In the genomic region with DNA sequence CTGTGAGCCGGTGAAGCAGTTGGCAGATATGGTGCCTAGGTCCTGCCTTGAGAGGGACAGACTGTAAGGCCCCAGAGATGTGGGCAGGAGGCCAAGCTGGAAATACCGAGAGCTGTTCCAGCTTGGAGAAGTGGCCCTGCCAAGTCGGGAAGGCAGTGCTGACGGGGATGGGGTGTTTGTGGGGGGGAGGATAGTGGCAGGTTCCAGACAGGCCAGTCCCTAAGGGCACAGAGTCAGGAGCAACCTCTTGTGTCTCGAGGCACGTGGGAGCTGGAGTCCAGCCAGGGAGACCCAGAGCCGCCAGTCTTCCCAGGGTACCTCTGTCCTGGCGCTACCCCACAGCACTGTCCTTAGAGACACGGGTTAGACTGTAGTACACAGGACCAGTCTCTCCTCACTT, we compare ENCODE assay signal across 9 mouse cellular contexts. TPM values are rescaled to one million over a fixed set of nuclear protein-coding genes. Genes with fewer than 3 reads are reported as not detected.
A peak's percentile ranks its signal among the peaks of the same experiment; 100 is the strongest.
DNase-seq lines count a peak whose midpoint lies in the region; ATAC-seq and TF ChIP-seq lines count a peak whose summit lies in the region.
"Had no signal": no experiment of that assay in that cellular context is flagged by ENCODE, and none has a peak within 500 bp of the region (broad histone marks: within the 10 kb centered on the region; RNA-seq: fewer than 3 reads in every experiment).

No protein-coding gene starts in this region.

- H3K36me3 ChIP-seq in heart, embryonic 11.5 days (ENCODE audit: control insufficient read depth, insufficient read depth, low read length) = 0 out of 2 replicates have a peak, but pooled peaks cover under 1% of the 10 kb centered on the region
- 0 out of 2 replicates have a peak, but pooled peaks cover 8% of the 10 kb centered on the region for H3K36me3 ChIP-seq in kidney, embryonic 16.5 days (ENCODE audit: insufficient read depth, low read length)
- no peaks in the 10 kb centered on the region for H3K36me3 ChIP-seq in stomach, embryonic 16.5 days (ENCODE audit: control insufficient read depth, insufficient read depth, low read length)

- peak; percentile 62 for DNase-seq in 3T3-L1 (ENCODE audit: low read depth, low spot score)
- peak; percentile 97 for DNase-seq in adrenal gland, postnatal 14 days
- DNase-seq in lung, adult 2 months = peak; percentile 87
- DNase-seq in retina, embryonic 14.5 days (ENCODE audit: low spot score) = no peak

- no peak for TF ChIP-seq POLR2A in embryonic fibroblast, embryonic 13.5 days (IDR thresholded peaks at IDR 0.05; ENCODE audit: low read depth, low read length)
- TF ChIP-seq POLR2A in lung, adult 2 months (IDR thresholded peaks at IDR 0.05; ENCODE audit: borderline replicate concordance, extremely low read depth, low read depth, low read length) = no peak

- peak overlapping the region; percentile 31 for H3K4me2 ChIP-seq in heart, embryonic 11.5 days
- H3K4me2 ChIP-seq in kidney, embryonic 16.5 days (replicated peaks; ENCODE audit: low read depth, low read length) = no peak overlapping the region
- H3K4me2 ChIP-seq in stomach, embryonic 16.5 days (ENCODE audit: low read depth, low read length) = no peak overlapping the region

- no peak overlapping the region for H3K4me3 ChIP-seq in embryonic fibroblast, embryonic 13.5 days (ENCODE audit: insufficient read depth, low read length)
- H3K4me3 ChIP-seq in heart, embryonic 11.5 days (ENCODE audit: low read depth, low read length) = no peak overlapping the region
- no peak overlapping the region for H3K4me3 ChIP-seq in kidney, embryonic 16.5 days (ENCODE audit: low read length)
- no peak overlapping the region for H3K4me3 ChIP-seq in lung, adult 2 months (replicated peaks; ENCODE audit: extremely low read depth, low read depth, low read length)
- no peak overlapping the region for H3K4me3 ChIP-seq in stomach, embryonic 16.5 days (replicated peaks; ENCODE audit: low read length)

- peak overlapping the region; percentile 40; the same call in 1 of the 2 replicates for H3K9ac ChIP-seq in heart, embryonic 11.5 days (ENCODE audit: low read depth, low read length)
- H3K9ac ChIP-seq in kidney, embryonic 16.5 days (replicated peaks; ENCODE audit: low read length) = no peak overlapping the region
- H3K9ac ChIP-seq in stomach, embryonic 16.5 days (ENCODE audit: low read length) = peak overlapping the region; percentile 16
- H3K9ac ChIP-seq: liver, embryonic 14.5 days had no signal

- H3K4me1 ChIP-seq in embryonic fibroblast, embryonic 13.5 days (ENCODE audit: control insufficient read depth, insufficient read depth, low read length) = peaks cover 27% of the 10 kb centered on the region
- H3K4me1 ChIP-seq in heart, embryonic 11.5 days (ENCODE audit: control insufficient read depth, insufficient read depth, low read length) = peaks cover 95% of the 10 kb centered on the region
- H3K4me1 ChIP-seq in kidney, embryonic 16.5 days (ENCODE audit: insufficient read depth, low read length) = peaks cover 86% of the 10 kb centered on the region
- H3K4me1 ChIP-seq in lung, adult 2 months (ENCODE audit: control insufficient read depth, insufficient read depth, low read length) = peaks cover 59% of the 10 kb centered on the region
- peaks cover 80% of the 10 kb centered on the region for H3K4me1 ChIP-seq in stomach, embryonic 16.5 days (ENCODE audit: control insufficient read depth, insufficient read depth, low read length)

- 28% methylated on average over 9 of the region's 9 CpGs for WGBS in heart, embryonic 11.5 days (ENCODE audit: insufficient replicate concordance)
- WGBS in kidney, embryonic 16.5 days = 46% methylated on average over 9 of the region's 9 CpGs
- 6% methylated on average over 9 of the region's 9 CpGs for WGBS in lung, adult 2 months
- WGBS in stomach, embryonic 16.5 days = 29% methylated on average over 9 of the region's 9 CpGs

- no peaks in the 10 kb centered on the region for H3K9me3 ChIP-seq in heart, embryonic 11.5 days (replicated peaks; ENCODE audit: control insufficient read depth, low read length)
- no peaks in the 10 kb centered on the region for H3K9me3 ChIP-seq in kidney, embryonic 16.5 days (ENCODE audit: low read length)
- H3K9me3 ChIP-seq in stomach, embryonic 16.5 days (replicated peaks; ENCODE audit: control insufficient read depth, low read length) = no peaks in the 10 kb centered on the region

- no peak for TF ChIP-seq CTCF in embryonic fibroblast, embryonic 13.5 days (IDR thresholded peaks at IDR 0.05; ENCODE audit: borderline replicate concordance, insufficient read depth, low read length)
- no peak for TF ChIP-seq CTCF in lung, adult 2 months (IDR thresholded peaks at IDR 0.05; ENCODE audit: insufficient read depth, low read length)

- H3K27ac ChIP-seq in embryonic fibroblast, embryonic 13.5 days (ENCODE audit: insufficient read depth, low read length) = peak overlapping the region; percentile 15; the same call in 1 of the 2 replicates
- peak overlapping the region; percentile 85 for H3K27ac ChIP-seq in heart, embryonic 11.5 days (ENCODE audit: low read depth, low read length)
- peak overlapping the region; percentile 82; the same call in 1 of the 2 replicates for H3K27ac ChIP-seq in kidney, embryonic 16.5 days (ENCODE audit: low read length)
- peak overlapping the region; percentile 95 for H3K27ac ChIP-seq in stomach, embryonic 16.5 days (ENCODE audit: low read length)
- H3K27ac ChIP-seq: liver, embryonic 14.5 days had no signal

- peak; percentile 36; the same call in 1 of the 2 replicates for ATAC-seq in heart, embryonic 11.5 days (replicated peaks; ENCODE audit: insufficient number of reproducible peaks, low FRiP score, low TSS enrichment)
- peak; percentile 24; the same call in 1 of the 2 replicates for ATAC-seq in kidney, embryonic 16.5 days (ENCODE audit: low FRiP score, low TSS enrichment)
- peak; percentile 59; the same call in 1 of the 2 replicates for ATAC-seq in stomach, embryonic 16.5 days (ENCODE audit: insufficient read depth, low FRiP score)

- H3K27me3 ChIP-seq in heart, embryonic 11.5 days (ENCODE audit: control insufficient read depth, insufficient read depth, low read length) = no peaks in the 10 kb centered on the region
- H3K27me3 ChIP-seq in kidney, embryonic 16.5 days (ENCODE audit: insufficient read depth, low read length) = no peaks in the 10 kb centered on the region
- no peaks in the 10 kb centered on the region for H3K27me3 ChIP-seq in stomach, embryonic 16.5 days (ENCODE audit: control insufficient read depth, insufficient read depth, low read length)

RNA-seq across cellular contexts. Expression of a gene that starts 53.3 kb away (rescaled TPM):
- total RNA-seq in adrenal gland, postnatal 14 days (2021) = 11.1 and 12.0 TPM in 2 replicates
- polyA plus RNA-seq in embryonic fibroblast, embryonic 13.5 days (2011; ENCODE audit: insufficient read length, low read depth, missing spikeins) = 7.5 and 8.3 TPM in 2 replicates
- 30.5 and 31.6 TPM in 2 replicates for polyA plus RNA-seq in heart, embryonic 11.5 days (2014; fragmentation: Nextera tagmentation; extraction: Ambion mirVana)
- 8.1 and 8.4 TPM in 2 replicates for polyA plus RNA-seq in kidney, embryonic 16.5 days (2015; fragmentation: Nextera tagmentation; extraction: Ambion mirVana)
- 260 and 369 TPM in 2 replicates for polyA plus RNA-seq in lung, adult 2 months (2012; rRNA removed)
- 3.0 and 3.3 TPM in 2 replicates for polyA plus RNA-seq in stomach, embryonic 16.5 days (2015; fragmentation: Nextera tagmentation; extraction: Ambion mirVana)

Comparison
In these comparisons a context has a peak if more than half of its experiments do, and no peak if none do; other contexts are left out.
1. H3K27ac ChIP-seq: peak in every context shown above with its lines; median percentile 95 in stomach, embryonic 16.5 days; 85 in heart, embryonic 11.5 days; 82 in kidney, embryonic 16.5 days; 15 in embryonic fibroblast, embryonic 13.5 days.